Mouse (Mus musculus) ovary, postnatal 10 days (tissue): ENCODE data around the gene Scamp2.

Source experiments
- DNase-seq: peaks from one replicate; pipeline ENCODE4 v3.0.0; 2022; ENCODE audit warnings: low spot score

Scamp2 gene

DNA sequence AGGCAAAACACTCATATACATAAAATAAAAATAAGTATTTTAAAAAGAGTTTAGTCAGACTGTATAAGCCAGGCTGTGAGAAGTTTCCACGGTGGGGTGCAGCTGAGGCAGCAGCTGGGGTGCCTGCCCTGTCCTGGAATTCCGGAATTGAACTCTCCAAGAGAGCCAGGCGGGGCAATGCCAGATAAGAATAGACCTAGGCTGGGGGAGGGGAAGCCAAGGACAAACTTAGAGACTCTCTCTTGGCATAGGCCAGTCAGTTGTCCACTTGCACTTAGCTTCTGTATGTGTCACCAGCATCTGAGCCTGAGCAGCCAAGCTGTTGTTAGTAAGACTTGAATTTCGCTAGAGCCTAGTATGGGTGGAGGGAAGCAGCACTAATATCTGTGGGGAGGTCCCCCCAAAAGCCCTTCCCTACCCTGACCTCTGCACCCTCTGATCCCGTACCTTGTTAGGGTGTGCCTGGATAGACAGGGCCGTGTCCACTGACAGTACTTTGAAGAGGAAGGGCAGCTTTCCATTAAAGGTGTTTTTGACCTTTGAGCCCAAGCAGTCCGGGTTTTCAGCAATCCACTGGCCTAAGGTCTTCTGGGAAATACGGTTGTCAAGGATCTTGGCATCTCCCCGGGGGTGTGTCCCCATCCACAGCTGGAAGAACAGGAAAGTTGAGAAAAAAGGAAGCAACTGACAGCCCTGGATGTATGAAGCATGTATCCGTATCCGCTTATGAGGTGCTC is 10.4 kb upstream of the Scamp2 start:
- DNase-seq, result no peak

DNA sequence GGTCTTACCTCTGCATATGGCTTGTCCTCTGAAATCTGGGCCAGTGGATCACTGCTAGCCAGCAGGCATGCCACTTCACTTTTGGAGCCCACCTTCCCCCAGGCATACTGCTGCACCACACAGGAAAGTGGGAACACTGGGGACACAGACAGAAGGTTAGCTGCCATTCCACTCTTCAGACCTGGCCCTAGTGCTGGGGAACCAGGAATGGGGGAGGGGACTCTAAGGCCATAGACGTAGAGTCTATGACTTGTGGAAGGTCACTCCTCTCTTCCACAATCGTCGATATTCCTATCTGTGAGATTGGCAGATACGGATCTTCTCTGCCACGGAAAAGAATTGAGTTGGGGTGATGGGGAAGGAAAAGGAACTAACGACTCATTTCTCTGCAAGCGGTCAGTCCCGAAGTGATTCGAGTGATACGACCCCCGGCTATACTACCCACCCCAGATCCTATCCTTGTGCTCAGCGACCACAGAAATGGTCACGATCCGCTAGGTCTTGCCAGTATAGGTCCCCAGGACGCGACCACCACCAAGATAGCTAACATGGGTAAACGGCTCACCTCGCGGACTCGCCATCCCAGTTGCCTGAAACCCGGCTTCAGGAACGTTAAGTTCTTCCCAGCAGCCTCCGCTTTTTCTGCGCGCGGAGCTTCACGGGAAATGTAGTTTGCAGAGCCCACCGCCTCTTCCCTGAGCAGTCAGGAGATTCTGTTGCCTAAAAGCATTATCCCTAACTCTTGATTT is 8.4 kb upstream of the Scamp2 start, which contains the start of gene Mpi:
Gene Mpi, minus strand, starts transcription at position 625 of the 749 bp plus-strand sequence.
- DNase-seq, result peak; percentile 40

DNA sequence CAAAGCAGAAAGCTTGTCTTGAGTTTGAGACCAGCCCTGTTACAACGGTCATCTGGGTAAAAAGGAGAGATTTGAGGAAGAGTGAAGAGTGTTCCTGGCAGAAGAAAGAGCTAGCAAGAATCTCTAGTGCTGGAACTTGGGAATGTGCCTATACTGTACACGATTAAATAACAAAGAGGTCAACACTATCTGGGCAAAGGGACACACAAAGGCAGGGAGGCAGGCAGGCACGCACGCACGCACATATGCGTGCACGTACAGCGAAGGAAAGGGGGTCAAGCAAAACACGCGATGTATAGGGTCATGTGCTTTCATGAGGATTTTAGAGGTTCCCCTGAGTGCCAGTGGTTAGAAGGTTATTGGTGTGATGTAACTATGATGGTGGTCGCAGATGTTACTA is 7.6 kb upstream of the Scamp2 start:
- no peak for DNase-seq

DNA sequence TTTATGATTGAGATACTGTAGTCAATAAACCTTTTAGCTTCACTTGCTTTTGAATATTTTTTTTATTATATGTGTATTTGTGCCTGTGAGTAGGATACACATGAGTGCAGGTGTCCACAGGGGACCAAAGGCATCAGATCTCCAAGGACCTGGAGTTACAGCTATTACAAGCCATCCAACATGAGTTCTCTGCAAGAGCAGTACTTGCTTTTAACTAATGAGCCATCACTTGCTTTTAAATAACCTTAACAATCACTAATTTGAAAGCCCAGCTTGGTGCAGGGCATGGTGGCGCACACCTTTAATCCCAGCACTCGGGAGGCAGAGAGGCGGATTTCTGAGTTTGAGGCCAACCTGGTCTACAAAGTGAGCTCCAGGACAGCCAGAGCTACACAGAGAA is 6.0 kb upstream of the Scamp2 start:
- no peak for DNase-seq

DNA sequence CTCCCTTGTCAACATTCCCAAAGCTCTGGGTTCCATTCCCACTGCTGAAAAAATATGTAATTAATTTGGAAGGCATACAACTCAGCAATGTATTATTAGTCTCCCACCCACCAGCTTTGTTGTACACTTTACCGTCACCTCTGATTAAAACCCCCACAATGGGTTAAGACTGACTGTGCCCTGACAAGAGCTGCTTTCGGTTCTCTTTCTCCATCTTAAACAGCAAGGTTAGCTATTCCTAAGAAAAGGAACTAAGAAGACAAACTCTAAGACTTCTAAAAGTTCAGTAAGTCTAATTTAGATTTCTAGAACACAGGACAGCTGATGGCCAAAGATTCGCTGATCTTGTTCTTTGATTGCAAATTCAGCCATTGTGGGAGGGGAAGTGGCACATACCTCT is 3.5 kb upstream of the Scamp2 start:
- no peak for DNase-seq

DNA sequence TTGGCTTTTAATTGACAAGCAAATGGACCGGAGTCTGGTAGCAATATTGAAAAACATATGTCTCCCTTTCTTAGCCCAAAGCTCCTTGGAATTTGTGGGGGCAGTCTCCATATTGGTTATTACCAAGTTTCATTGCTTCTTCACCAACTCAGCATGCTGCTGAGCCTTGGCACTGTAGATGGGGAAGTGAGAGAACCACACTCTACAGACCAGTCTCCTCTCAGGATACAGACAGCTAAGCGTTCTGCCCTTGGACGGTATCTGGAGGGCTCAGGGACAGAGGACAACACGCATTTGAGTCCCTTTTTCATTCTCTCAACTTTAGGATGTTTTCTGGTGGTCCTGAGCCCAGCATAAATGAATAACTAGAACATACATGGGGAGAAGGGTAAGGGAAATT is 2.1 kb upstream of the Scamp2 start:
- no peak for DNase-seq

DNA sequence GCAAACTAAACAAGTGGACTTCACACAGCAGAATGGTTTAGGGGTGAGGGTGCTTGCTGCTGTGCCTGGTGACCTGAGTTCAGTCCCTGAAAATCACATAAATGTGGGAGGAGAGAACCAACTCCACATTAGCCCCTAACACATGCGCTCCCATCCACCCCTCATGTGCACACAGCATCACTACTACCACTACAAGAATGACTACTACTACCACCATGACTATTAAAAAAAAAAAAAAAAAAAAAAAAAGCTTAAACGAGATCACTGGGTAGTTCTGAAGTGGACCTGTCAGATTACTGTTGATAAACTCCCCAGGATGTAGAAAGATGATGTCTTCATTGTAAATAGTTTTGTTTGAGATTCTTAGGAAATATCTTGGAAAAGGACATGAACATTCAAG is 1.2 kb upstream of the Scamp2 start:
- DNase-seq, result no peak

DNA sequence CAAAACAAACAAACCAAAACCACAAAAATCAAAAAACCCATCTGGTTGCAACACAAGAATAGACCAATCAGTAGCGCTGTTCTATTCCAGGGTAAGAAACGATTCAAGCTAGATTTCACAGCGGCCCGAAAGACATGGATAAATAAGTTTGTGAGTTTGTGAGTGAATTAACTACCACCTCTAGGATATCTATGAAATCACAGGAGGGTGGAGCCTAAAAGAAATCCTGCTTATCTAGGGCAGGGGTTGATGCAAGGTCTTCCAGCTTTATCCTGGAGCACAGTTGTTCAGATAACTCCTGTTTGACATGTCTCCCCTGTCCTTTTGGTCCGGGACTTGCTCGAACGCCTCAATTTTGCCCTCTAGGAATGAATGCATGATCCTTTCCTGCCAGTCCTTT is 480 bp upstream of the Scamp2 start:
- DNase-seq, result no peak

DNA sequence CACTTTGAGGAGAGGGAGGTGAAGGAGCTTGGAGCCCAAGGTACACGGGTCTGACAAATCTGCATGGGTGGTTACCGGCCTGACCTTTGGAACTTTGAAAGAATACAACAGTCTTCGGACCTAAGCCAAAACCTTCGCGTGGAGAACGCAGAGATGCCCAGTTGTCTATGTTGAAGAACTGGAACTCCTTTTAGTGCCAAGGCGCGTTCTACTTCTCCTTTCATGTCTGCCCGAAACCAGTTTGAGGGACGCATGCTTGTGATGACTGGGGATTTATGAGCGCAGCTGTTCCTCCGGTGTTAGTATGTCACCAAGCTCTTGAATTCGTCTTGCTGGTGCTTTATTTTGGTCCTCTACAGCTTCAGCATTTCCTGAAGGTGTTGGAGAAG is 962 bp downstream of the Scamp2 start:
- no peak for DNase-seq

DNA sequence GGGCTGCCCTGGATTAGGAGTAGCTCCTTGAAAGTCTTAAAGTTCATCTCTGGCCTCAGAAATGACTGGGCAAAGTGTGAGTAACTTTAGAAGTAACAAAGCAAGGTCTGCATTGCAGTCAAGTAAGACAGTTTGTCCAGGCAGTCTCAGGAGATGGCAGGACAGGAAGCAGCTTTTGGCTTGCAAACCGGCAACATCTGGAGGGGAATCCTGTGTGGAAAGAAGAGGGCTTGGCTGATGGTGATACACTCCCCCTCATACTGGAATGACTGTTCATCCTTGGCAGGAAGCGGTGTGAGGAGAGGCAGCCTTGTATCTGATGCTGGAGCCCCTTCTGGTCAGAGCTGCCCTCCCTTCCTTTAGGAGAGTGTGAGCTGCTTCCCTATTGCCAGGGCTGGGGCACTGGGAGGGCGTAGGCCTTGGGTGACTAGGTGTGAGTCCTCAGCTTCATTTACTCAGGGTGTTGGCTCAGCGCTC is 2.2 kb downstream of the Scamp2 start:
- DNase-seq, result no peak

DNA sequence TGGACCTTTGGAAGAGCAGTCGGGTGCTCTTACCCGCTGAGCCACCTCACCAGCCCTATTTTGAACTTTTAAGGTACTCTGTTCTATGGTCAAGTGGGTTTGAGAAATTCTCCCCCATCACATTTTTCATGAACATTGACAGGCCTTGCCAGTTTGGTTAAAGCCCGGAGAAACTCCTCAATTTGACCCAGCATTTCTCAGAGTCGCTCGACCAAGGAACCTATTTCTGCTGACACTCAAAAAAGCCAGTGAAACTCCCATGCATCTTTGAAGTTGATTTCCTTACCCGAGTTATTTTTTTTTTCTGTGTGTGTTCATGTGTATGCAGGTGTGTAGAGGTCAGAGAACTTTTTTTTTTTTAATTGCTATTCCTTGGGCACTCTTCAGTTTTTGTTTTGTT is 3.9 kb downstream of the Scamp2 start:
- no peak for DNase-seq

DNA sequence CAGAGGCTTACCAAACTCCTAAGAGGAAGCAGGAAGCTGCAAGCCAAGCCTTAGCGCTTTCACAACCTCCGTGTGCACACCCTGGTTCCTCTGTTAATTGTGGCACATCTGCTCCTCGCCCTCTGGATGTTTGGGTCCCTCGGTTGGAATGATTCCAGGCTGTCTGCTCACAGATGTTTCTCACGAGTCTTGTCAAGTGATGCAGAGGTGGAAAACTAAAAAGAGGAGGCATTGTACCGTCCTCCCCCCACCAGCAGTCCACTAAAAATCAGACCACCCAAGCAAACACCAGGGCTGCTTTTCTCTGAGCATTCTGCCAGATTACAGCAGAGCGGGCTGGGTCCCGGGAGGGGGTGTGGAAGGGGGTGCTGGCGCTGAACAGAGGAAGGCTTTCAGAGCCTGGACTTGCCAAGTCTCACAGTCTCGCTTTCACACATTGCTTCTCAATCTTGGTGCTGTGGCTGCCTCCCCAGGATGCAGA is 5.0 kb downstream of the Scamp2 start:
- peak; percentile 22 for DNase-seq

DNA sequence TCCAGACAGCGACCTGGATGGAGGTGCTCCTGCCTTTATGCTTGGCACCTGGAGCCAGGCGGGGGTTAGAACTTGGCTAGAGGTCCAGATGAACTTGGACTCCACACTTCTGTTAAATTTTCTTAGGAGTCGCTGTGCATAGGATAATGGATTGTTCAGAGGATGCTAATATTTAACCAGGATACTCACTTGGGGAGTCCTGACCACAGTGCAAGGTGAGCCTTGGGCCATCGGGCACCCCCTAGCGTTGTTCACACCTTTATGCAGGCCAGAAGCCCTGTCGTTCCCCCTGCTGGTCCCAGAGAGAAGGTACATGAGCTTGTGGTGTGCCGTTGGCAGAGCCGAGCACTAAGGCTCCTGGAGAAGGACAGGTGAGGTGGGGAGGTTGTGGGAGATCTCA is 6.1 kb downstream of the Scamp2 start:
- no peak for DNase-seq

DNA sequence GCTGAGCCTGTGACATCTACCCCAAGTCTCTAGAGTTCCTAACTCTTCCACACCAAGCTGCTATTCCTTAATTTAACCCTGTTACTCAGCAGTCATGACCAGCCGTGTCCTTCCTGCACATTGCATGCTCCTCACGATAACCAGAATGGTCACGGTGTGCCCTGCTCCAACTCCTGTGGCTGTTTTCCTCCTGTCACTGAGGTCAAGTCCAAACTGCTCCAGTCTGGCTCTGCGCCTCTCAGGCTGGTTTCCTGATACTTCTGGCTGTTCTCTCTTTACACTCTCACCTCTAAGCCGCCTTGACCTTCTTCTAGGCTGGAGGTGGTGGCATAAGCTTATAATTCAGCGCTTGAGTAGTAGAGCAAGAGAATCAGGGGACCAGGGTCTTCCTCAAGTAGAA is 7.8 kb downstream of the Scamp2 start:
- DNase-seq, result no peak

DNA sequence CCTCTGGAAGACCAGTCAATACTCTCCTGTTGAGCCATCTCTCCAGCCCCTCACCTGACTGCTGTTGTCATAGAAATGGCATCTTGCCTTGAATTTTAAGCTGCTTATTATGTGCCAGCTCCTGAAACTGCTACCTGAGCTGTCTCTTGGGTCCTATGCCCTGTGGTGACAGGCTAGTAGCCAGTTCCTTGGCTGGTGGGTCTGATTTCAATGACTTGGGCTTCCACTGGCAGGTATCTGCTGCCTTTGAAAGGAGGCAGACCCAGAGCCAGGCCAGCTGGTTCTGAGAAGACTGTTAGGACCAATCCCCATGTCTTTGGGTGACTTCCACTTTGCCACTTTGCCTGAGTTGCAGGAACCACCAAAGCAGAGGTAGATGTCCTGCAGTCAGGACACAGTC is 13.7 kb downstream of the Scamp2 start:
- DNase-seq, result no peak

DNA sequence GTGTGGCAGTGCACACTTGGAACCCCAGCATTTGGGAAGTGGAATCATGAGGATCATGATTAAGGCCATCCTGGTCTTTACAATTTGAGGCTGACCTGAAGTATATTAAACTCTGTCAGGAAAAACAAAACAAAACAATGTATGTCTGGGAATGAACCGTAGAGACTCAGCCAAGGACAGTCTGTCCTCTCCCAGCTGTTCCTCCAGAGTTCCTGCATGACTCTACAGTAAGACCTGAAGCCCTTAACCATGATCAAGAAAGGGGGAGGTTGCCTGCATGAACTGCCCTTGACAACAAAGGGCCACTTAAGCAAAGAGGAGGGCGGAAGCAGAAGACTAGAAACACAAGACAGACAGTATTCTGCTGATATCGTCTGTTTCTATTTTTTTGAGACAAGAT is 14.8 kb downstream of the Scamp2 start:
- DNase-seq, result no peak

DNA sequence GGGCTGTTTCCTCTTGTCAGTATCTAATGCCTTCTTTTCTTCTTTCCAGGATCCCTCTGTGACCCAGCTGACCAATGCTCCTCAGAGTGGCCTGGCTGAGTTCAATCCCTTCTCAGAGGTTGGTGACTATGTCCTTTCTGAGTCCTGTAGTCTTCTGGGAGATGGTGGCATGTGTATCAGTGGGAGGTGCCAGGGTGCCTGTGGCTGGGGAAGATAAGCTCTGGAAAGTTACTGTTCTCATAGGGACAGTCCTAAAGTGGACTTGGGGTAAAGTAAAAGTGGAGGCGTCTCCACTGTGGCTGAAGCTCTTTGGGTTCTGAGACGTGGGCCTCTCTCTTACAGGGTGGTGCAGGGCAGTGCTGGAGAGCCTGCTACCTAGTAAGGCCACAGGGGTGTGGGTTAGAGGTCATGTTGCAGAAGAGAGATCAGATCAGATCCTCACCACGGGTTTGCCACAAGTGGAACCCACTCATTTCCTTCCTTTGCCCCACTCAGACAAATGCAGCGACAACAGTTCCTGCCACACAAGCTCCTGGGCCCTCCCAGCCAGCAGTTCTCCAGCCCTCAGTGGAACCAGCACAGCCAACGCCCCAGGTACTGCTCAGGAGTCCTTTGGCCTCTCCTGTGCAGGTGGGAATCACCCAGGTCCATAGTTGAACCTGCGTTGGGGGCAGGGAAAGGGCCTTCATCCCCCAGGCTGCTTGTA is 16.6 kb downstream of the Scamp2 start:
- DNase-seq, result no peak

DNA sequence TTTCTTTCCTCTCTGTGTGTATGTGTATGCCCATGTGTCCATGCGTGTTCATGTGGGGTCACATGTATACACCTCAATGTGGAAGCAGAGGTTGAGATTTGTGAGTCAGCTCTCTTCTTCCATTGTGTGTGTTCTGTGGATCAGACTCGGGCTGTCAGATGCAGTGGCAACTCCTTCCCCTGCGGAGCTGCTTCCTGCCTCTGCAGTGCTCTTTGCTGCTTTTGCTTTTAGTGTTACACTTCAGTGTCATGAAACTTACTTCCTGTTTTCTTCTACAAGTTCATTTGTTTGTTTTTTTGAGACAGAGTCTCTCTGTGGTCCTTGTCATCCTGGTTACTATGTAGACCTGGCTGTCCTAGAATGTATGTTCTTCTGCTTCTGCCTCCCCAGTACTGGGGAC is 24.2 kb downstream of the Scamp2 start:
- no peak for DNase-seq

DNA sequence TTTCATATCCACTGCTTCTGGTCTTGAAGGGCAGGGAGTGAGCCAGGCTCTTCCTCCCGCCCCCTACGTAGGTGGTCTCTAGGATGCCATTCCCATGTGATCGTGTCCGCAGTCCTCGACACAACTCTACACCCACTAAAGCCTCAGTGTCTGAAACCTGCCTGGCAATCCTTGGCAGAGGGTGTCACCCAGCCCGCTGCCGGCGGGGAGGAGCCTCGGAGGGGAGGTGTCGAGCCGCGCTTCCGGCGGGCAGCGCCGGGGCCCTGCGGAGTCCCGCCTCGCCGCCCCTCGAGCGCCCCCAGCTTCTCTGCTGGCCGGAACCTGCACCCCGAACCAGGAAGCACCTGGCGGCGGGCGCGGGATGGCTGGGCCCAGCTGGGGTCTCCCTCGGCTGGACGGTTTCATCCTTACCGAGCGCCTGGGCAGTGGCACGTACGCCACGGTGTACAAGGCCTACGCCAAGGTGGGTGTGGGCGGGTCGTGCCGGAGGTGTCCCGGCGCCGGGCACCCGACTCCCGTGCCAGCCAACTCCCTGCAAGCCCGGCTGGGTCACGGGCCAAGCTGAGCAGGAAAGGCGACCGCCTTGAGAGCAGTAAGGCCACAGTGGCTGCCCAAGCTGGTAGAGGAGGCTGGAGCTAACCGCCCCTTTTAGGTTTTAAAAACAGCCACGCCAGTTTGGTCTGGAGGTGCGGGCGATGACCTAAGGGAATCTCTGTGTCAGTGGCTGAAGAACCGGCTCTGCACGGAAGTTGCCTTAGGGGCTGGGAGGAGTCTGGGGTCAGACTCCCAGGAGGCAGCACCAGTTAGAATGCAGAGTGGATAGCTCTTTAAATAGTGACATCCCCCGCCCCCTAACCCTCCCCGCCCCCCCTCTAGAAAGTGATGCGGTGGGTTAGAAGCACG is 28.7 kb downstream of the Scamp2 start, which contains the start of gene Ulk3:
Gene Ulk3, plus strand, starts transcription at position 229 of the 903 bp plus-strand sequence.
- DNase-seq, result peak; percentile 58

DNA sequence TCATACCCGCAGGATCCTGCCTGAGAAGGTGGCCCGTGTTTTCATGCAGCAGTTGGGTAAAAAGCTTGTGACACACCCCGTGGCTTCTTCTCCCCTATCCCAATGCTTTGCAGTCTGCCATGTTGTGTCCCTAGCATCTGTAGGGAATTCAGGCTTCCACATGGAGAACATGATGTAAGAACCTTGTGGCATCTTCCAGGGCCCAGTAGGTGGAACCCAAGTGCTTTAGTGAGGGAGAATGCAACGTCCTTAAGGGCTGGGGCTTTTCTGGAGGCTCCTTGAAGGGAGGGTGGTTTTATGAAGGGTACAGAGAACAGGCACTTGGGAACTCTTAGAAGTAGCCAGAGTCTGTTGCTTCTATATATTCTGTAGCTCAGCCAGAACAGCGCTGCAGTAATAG is 30.0 kb downstream of the Scamp2 start:
- DNase-seq, result no peak

DNA sequence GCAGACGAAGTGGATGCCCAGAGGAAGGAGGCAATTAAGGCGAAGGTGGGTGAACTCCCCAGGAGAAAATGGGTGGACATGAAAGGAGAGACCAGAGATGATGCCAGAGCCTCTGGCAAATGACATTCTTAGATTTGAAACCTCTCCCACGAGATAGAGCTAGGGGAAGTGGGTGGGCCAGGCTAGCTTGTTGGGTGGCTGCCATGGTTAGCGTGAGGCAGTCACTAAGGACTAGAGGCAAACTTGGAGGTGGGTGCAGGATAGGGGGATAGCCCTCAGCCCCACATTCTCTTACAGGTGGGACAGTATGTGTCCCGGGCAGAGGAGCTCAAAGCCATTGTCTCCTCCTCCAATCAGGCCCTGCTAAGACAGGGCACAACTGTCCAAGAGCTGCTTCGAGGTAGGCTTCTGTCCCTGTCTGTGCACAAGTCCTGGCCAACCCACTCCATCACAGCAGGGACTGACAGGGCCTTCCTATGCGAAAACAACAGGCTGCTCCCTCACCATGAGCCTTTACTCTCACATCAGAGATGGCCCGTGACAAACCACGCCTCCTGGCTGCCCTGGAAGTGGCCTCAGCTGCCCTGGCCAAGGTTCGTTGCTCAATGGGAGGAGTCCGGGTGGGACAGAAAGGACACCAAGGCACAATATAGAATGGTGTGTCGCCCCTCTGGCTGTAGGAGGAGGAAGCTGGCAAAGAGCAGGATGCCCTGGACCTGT is 32.9 kb downstream of the Scamp2 start:
- DNase-seq, result no peak
